Mouse (Mus musculus): ENCODE measurements around the gene Gsg1l.

- no peak for TF ChIP-seq CTCF (IDR thresholded peaks at IDR 0.05; ENCODE audit: extremely low read depth, insufficient read depth, insufficient read length, insufficient replicate concordance)
- no peak for TF ChIP-seq POLR2A (IDR thresholded peaks at IDR 0.05; ENCODE audit: low read depth, low read length)
These were observed 30.3 kb downstream of the Gsg1l start for GRCm38 (mm10) chr7:126051910-126052309.
